Mouse (Mus musculus) gastrocnemius, adult 18-20 months (tissue): ENCODE data around the gene Pthlh. TPM values are rescaled to one million over a fixed set of nuclear protein-coding genes. Genes with fewer than 3 reads are reported as not detected.

Experiments
- total RNA-seq, 2 experiments: library from RNA; stranded (reverse); gene quantifications; 2 replicates each; pipeline ENCODE4 v1.2.3; 2021

The Pthlh gene
- total RNA-seq, 2 experiments from 2014 or later: 0.64 to 2.6 TPM

Other genes starting within 250 kb of the Pthlh start
- gene Rep15, start 231.6 kb downstream of the Pthlh start, total RNA-seq: under 1 TPM; 0.41 to 0.74 TPM
- gene Mrps35, start 221.4 kb downstream of the Pthlh start, total RNA-seq: 10 to 100 TPM; 41.8 to 44.5 TPM
- under 1 TPM in 1 of 2 experiments, not detected in 1; 0.21 TPM for gene Mansc4, start 177.2 kb downstream of the Pthlh start, total RNA-seq
- 1 to 10 TPM; 1.2 to 1.5 TPM for gene Klhl42, start 172.8 kb downstream of the Pthlh start, total RNA-seq
- gene Ccdc91, start 211.6 kb upstream of the Pthlh start, total RNA-seq: 10 to 100 TPM; 84.8 to 92.0 TPM